Mouse (Mus musculus) retina, embryonic 14.5 days (tissue): Measurements from ENCODE around the gene Pdzd9.
A peak's percentile ranks its signal among the peaks of the same experiment; 100 is the strongest.

Source experiments
- DNase-seq: peaks from one replicate; pipeline ENCODE4 v3.0.0-alpha.2; 2015; ENCODE audit warnings: low spot score

Gene Pdzd9

GRCm38 (mm10) chr7:120635362-120635781, 34.8 kb downstream of the Pdzd9 start:
- DNase-seq, result no peak

GRCm38 (mm10) chr7:120634711-120635361, 35.3 kb downstream of the Pdzd9 start, which contains the start of gene Uqcrc2:
Uqcrc2 (plus strand) TSS chr7:120635176.
- peak; percentile 95 for DNase-seq

GRCm38 (mm10) chr7:120634301-120634700, 35.8 kb downstream of the Pdzd9 start:
- no peak for DNase-seq

- DNase-seq, result peak; percentile 28
These were observed 37.6 kb downstream of the Pdzd9 start for GRCm38 (mm10) chr7:120632518-120632917.

GRCm38 (mm10) chr7:120620841-120621240, 49.3 kb downstream of the Pdzd9 start:
- DNase-seq, result no peak

GRCm38 (mm10) chr7:120620075-120620771, 49.9 kb downstream of the Pdzd9 start:
- DNase-seq, result no peak
